Mouse (Mus musculus): ENCODE results near the gene St6galnac3. TPM values are rescaled to one million over a fixed set of nuclear protein-coding genes. Genes with fewer than 3 reads are reported as not detected.

Gene St6galnac3
- polyA plus RNA-seq, 2 experiments = 20.7 to 36.0 TPM

DNA sequence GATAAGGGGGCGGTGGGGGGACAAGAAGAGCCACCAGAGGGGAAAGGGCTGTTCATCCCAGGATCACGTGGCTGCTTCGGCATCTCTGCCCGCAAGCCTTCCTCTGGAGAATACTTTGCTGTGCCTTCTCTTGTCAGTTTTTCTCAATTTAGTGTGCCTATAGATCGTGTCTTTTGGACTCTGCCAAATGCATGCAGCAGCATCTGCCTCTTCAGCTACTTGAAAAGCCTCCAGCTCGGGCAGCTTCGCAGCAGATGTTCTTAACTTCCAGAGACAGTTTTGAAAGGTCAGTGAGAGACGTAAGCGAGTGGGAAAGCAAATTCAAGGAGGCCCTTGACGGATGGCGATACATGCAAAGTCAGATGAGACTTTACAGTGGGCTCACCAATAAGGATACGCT lies 385.9 kb downstream of the St6galnac3 start:
- H3K4me2 ChIP-seq (replicated peaks; ENCODE audit: low read depth, low read length, severe bottlenecking) = no peak overlapping the region
- H3K4me1 ChIP-seq (ENCODE audit: control insufficient read depth, insufficient read depth, low read length) = no peaks in the 10 kb centered on the region
- no peak overlapping the region for H3K9ac ChIP-seq (ENCODE audit: low read depth, low read length, severe bottlenecking)
- H3K9me3 ChIP-seq (ENCODE audit: control insufficient read depth, low read length) = no peaks in the 10 kb centered on the region
- no peak overlapping the region for H3K27ac ChIP-seq (replicated peaks; ENCODE audit: low read depth, low read length)
- no peak for ATAC-seq (ENCODE audit: low FRiP score, low read depth)
- H3K4me3 ChIP-seq (replicated peaks; ENCODE audit: low read length) = no peak overlapping the region
- H3K27me3 ChIP-seq (ENCODE audit: control insufficient read depth, insufficient read depth, low read length) = no peaks in the 10 kb centered on the region
- no peaks in the 10 kb centered on the region for H3K36me3 ChIP-seq (ENCODE audit: control insufficient read depth, insufficient read depth, low read length)
- no peak for DNase-seq (ENCODE audit: low spot score)
- WGBS = 82% methylated on average over 12 of the region's 12 CpGs
- no peak for TF ChIP-seq POLR2A (IDR thresholded peaks at IDR 0.05; ENCODE audit: borderline replicate concordance, extremely low read depth, insufficient read depth, insufficient read length)

DNA sequence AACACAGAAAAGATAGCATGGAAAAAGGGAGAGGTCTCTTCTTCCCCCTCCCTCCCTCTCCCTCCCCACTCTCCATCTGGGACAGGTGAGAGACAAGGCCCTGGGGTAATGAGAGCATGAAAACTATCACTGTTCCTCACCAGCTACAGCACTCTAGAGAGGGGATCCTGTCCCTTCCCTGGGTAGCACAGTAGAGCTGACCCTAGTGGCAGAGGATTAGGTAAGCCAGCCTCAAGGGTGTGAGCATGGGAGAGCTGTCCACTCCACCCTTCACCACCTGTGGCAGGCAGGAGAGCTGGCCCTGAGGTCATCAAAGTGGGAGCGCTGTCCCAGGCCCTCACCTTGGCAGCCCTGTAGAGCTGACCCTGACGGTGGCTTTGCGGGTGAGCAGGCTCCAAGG lies 387.2 kb downstream of the St6galnac3 start:
- no peaks in the 10 kb centered on the region for H3K36me3 ChIP-seq (ENCODE audit: control insufficient read depth, insufficient read depth, low read length)
- H3K4me3 ChIP-seq (replicated peaks; ENCODE audit: low read length) = no peak overlapping the region
- H3K9ac ChIP-seq (ENCODE audit: low read depth, low read length, severe bottlenecking) = no peak overlapping the region
- no peaks in the 10 kb centered on the region for H3K27me3 ChIP-seq (ENCODE audit: control insufficient read depth, insufficient read depth, low read length)
- no peak overlapping the region for H3K4me2 ChIP-seq (replicated peaks; ENCODE audit: low read depth, low read length, severe bottlenecking)
- DNase-seq (ENCODE audit: low spot score) = no peak
- H3K27ac ChIP-seq (replicated peaks; ENCODE audit: low read depth, low read length) = no peak overlapping the region
- WGBS = 87% methylated on average over 3 of the region's 3 CpGs
- no peak for TF ChIP-seq POLR2A (IDR thresholded peaks at IDR 0.05; ENCODE audit: borderline replicate concordance, extremely low read depth, insufficient read depth, insufficient read length)
- no peak for ATAC-seq (ENCODE audit: low FRiP score, low read depth)
- no peaks in the 10 kb centered on the region for H3K9me3 ChIP-seq (ENCODE audit: control insufficient read depth, low read length)
- H3K4me1 ChIP-seq (ENCODE audit: control insufficient read depth, insufficient read depth, low read length) = no peaks in the 10 kb centered on the region

DNA sequence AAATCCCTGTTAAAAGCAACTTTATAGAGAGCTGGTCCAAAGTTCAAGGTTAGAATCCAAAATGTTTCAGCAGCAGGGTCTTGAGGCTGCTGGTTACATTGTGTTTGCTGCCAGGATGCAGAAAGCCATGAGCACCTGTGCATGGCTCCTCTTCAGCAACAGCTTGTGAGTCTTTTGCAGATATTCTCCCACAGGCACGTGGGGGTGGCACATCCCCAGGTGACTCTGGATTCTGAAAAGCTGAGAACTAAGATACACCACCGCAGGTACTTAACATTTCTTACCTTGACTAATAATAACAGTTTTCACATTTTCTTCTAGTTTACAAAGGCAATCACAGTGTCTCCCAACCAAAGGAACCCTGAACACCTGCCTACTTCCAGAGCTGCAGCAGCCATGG lies 387.8 kb downstream of the St6galnac3 start:
- 92% methylated on average over 2 of the region's 2 CpGs for WGBS
- H3K36me3 ChIP-seq (ENCODE audit: control insufficient read depth, insufficient read depth, low read length) = no peaks in the 10 kb centered on the region
- TF ChIP-seq POLR2A (IDR thresholded peaks at IDR 0.05; ENCODE audit: borderline replicate concordance, extremely low read depth, insufficient read depth, insufficient read length) = no peak
- H3K27me3 ChIP-seq (ENCODE audit: control insufficient read depth, insufficient read depth, low read length) = no peaks in the 10 kb centered on the region
- no peak for DNase-seq (ENCODE audit: low spot score)
- no peak overlapping the region for H3K9ac ChIP-seq (ENCODE audit: low read depth, low read length, severe bottlenecking)
- H3K4me3 ChIP-seq (replicated peaks; ENCODE audit: low read length) = no peak overlapping the region
- ATAC-seq (ENCODE audit: low FRiP score, low read depth) = no peak
- no peak overlapping the region for H3K27ac ChIP-seq (replicated peaks; ENCODE audit: low read depth, low read length)
- no peaks in the 10 kb centered on the region for H3K4me1 ChIP-seq (ENCODE audit: control insufficient read depth, insufficient read depth, low read length)
- no peak overlapping the region for H3K4me2 ChIP-seq (replicated peaks; ENCODE audit: low read depth, low read length, severe bottlenecking)
- no peaks in the 10 kb centered on the region for H3K9me3 ChIP-seq (ENCODE audit: control insufficient read depth, low read length)

DNA sequence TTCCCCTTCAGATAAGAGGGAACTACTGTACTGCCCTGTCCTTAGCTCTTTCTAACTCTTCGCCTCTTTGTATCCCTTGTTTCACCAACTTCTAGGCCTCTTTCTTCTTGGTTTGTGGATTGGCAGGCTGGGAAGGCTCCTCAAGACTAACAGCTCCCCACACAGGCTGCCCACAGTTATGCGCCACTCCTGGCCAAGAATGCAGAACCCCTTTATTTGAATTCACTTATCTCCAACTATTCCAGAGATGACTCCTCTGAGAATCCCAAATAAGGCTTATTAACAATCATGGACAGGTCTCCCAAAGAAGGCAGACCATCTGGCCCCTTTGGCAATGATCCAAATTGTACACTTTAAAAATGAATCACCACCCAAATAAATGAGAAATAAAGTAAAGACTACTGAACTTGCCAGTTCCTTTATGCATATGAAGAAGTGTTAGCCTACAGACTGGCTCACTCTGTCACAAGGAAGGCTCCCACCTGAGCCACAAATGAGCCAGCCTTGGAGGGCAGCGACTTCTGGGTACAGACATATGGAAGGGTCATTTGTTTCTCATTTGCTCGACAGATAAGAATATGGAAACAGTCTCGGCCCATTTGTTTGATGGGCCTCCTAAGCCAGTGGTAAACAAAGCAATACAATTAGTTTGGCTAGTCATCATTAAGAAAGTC lies 390.7 kb downstream of the St6galnac3 start:
- DNase-seq (ENCODE audit: low spot score) (no peak), ATAC-seq (ENCODE audit: low FRiP score, low read depth) (no peak)
- no peaks in the 10 kb centered on the region for H3K9me3 ChIP-seq (ENCODE audit: control insufficient read depth, low read length)
- no peak overlapping the region for H3K4me3 ChIP-seq (replicated peaks; ENCODE audit: low read length)
- no peak for TF ChIP-seq POLR2A (IDR thresholded peaks at IDR 0.05; ENCODE audit: borderline replicate concordance, extremely low read depth, insufficient read depth, insufficient read length)
- no peak overlapping the region for H3K9ac ChIP-seq (ENCODE audit: low read depth, low read length, severe bottlenecking)
- no peaks in the 10 kb centered on the region for H3K36me3 ChIP-seq (ENCODE audit: control insufficient read depth, insufficient read depth, low read length)
- H3K4me1 ChIP-seq (ENCODE audit: control insufficient read depth, insufficient read depth, low read length) = no peaks in the 10 kb centered on the region
- WGBS = 60% methylated on average over 5 of the region's 5 CpGs
- H3K4me2 ChIP-seq (replicated peaks; ENCODE audit: low read depth, low read length, severe bottlenecking) = no peak overlapping the region
- no peaks in the 10 kb centered on the region for H3K27me3 ChIP-seq (ENCODE audit: control insufficient read depth, insufficient read depth, low read length)
- no peak overlapping the region for H3K27ac ChIP-seq (replicated peaks; ENCODE audit: low read depth, low read length)

DNA sequence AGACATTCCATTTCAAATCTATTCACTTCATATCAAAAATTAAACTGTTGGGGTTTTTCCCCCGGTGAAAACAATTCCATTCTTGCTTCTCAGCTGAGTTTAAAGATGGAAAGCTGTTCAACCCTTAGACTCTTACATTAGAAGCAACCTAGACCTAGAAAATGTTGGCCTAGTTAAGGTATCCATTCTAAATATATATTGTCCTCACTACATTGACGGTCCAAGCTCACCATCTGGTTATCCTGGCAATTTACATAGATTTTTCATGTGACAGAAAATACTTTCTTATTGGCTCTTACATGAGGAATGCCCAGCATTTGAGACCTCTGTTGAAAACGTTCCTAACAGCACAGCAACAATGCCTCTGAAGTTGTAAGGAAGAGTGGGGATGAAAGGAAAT lies 400.7 kb downstream of the St6galnac3 start:
- no peak for ATAC-seq (ENCODE audit: low FRiP score, low read depth)
- Histone ChIP-seq H3K27ac (replicated peaks; ENCODE audit: low read depth, low read length) (no peak overlapping the region), H3K9ac (ENCODE audit: low read depth, low read length, severe bottlenecking) (no peak overlapping the region), H3K36me3 (ENCODE audit: control insufficient read depth, insufficient read depth, low read length) (no peaks in the 10 kb centered on the region), H3K9me3 (ENCODE audit: control insufficient read depth, low read length) (no peaks in the 10 kb centered on the region), H3K4me2 (replicated peaks; ENCODE audit: low read depth, low read length, severe bottlenecking) (no peak overlapping the region), H3K4me1 (ENCODE audit: control insufficient read depth, insufficient read depth, low read length) (no peaks in the 10 kb centered on the region), H3K27me3 (ENCODE audit: control insufficient read depth, insufficient read depth, low read length) (no peaks in the 10 kb centered on the region), H3K4me3 (replicated peaks; ENCODE audit: low read length) (no peak overlapping the region)
- no peak for TF ChIP-seq POLR2A (IDR thresholded peaks at IDR 0.05; ENCODE audit: borderline replicate concordance, extremely low read depth, insufficient read depth, insufficient read length)
- 73% methylated on average over 3 of the region's 3 CpGs for WGBS
- DNase-seq (ENCODE audit: low spot score) = no peak

Measured in limb, embryonic 14.5 days (tissue).